Mouse (Mus musculus): ENCODE data around the gene Pskh1. TPM values are rescaled to one million over a fixed set of nuclear protein-coding genes. Genes with fewer than 3 reads are reported as not detected.
A peak's percentile ranks its signal among the peaks of the same experiment; 100 is the strongest.

Pskh1 gene
- polyA plus RNA-seq, 1 experiment from 2014 or later, result 28.8 TPM

GRCm38 (mm10) chr8:105919390-105919789 lies 19.1 kb downstream of the Pskh1 start:
- no peak for DNase-seq (ENCODE audit: low spot score)
- no peaks in the 10 kb centered on the region for H3K9me3 ChIP-seq
- H3K36me3 ChIP-seq, result peaks cover 46% of the 10 kb centered on the region
- no peaks in the 10 kb centered on the region for H3K27me3 ChIP-seq (ENCODE audit: insufficient read depth, poor library complexity, severe bottlenecking)
- no peak overlapping the region for H3K4me3 ChIP-seq
- no peaks in the 10 kb centered on the region for H3K4me1 ChIP-seq (replicated peaks)
- 85% methylated on average over 3 of the region's 3 CpGs for WGBS
- H3K27ac ChIP-seq, result no peak overlapping the region

- no peak overlapping the region for H3K27ac ChIP-seq
- peaks cover 31% of the 10 kb centered on the region for H3K36me3 ChIP-seq
- H3K4me3 ChIP-seq, result no peak overlapping the region
- 74% methylated on average over 3 of the region's 3 CpGs for WGBS
- H3K9me3 ChIP-seq, result no peaks in the 10 kb centered on the region
- DNase-seq (ENCODE audit: low spot score), result no peak
- H3K4me1 ChIP-seq (replicated peaks), result no peaks in the 10 kb centered on the region
- H3K27me3 ChIP-seq (ENCODE audit: insufficient read depth, poor library complexity, severe bottlenecking), result no peaks in the 10 kb centered on the region
Measured at GRCm38 (mm10) chr8:105925123-105925522, 24.9 kb downstream of the Pskh1 start.

GRCm38 (mm10) chr8:105930602-105931001 lies 30.4 kb downstream of the Pskh1 start:
- peak; percentile 82 for DNase-seq (ENCODE audit: low spot score)
- H3K4me1 ChIP-seq (replicated peaks), result peaks cover 13% of the 10 kb centered on the region
- H3K4me3 ChIP-seq, result no peak overlapping the region
- no peaks in the 10 kb centered on the region for H3K27me3 ChIP-seq (ENCODE audit: insufficient read depth, poor library complexity, severe bottlenecking)
- peaks cover 40% of the 10 kb centered on the region for H3K36me3 ChIP-seq
- H3K9me3 ChIP-seq, result no peaks in the 10 kb centered on the region
- peak overlapping the region; percentile 83 for H3K27ac ChIP-seq
- WGBS, result 13% methylated on average over 8 of the region's 8 CpGs

GRCm38 (mm10) chr8:105931271-105931670 lies 31.0 kb downstream of the Pskh1 start:
- 96% methylated on average over 3 of the region's 3 CpGs for WGBS
- Histone ChIP-seq H3K36me3 (peaks cover 40% of the 10 kb centered on the region), H3K4me3 (no peak overlapping the region), H3K27me3 (ENCODE audit: insufficient read depth, poor library complexity, severe bottlenecking) (no peaks in the 10 kb centered on the region), H3K9me3 (no peaks in the 10 kb centered on the region), H3K27ac (no peak overlapping the region), H3K4me1 (replicated peaks) (peaks cover 19% of the 10 kb centered on the region)
- no peak for DNase-seq (ENCODE audit: low spot score)

GRCm38 (mm10) chr8:105932525-105932924 lies 32.3 kb downstream of the Pskh1 start:
- H3K9me3 ChIP-seq, result no peaks in the 10 kb centered on the region
- H3K36me3 ChIP-seq, result peaks cover 36% of the 10 kb centered on the region
- no peaks in the 10 kb centered on the region for H3K27me3 ChIP-seq (ENCODE audit: insufficient read depth, poor library complexity, severe bottlenecking)
- H3K4me3 ChIP-seq, result no peak overlapping the region
- DNase-seq (ENCODE audit: low spot score), result no peak
- peaks cover 28% of the 10 kb centered on the region for H3K4me1 ChIP-seq (replicated peaks)
- H3K27ac ChIP-seq, result no peak overlapping the region
- 92% methylated on average over 11 of the region's 11 CpGs for WGBS

- Histone ChIP-seq H3K27me3 (ENCODE audit: insufficient read depth, poor library complexity, severe bottlenecking) (no peaks in the 10 kb centered on the region), H3K36me3 (peaks cover 36% of the 10 kb centered on the region), H3K9me3 (no peaks in the 10 kb centered on the region), H3K27ac (no peak within 1 kb of the TSS), H3K4me1 (replicated peaks) (peaks cover 37% of the 10 kb centered on the region), H3K4me3 (no peak within 1 kb of the TSS)
- 90% methylated on average over 2 of the region's 2 CpGs for WGBS
- no peak for DNase-seq (ENCODE audit: low spot score)
Measured at GRCm38 (mm10) chr8:105933762-105934161, 33.5 kb downstream of the Pskh1 start, which contains the start of gene Ctrl. Gene Ctrl, minus strand, starts transcription at chr8:105933862.

GRCm38 (mm10) chr8:105935105-105935504 lies 34.9 kb downstream of the Pskh1 start:
- 81% methylated on average over 6 of the region's 6 CpGs for WGBS
- Histone ChIP-seq H3K4me1 (replicated peaks) (peaks cover 37% of the 10 kb centered on the region), H3K27ac (no peak overlapping the region), H3K4me3 (no peak overlapping the region), H3K9me3 (no peaks in the 10 kb centered on the region), H3K36me3 (peaks cover 31% of the 10 kb centered on the region), H3K27me3 (ENCODE audit: insufficient read depth, poor library complexity, severe bottlenecking) (no peaks in the 10 kb centered on the region)
- DNase-seq (ENCODE audit: low spot score), result no peak

GRCm38 (mm10) chr8:105935863-105936603 lies 35.8 kb downstream of the Pskh1 start:
- Histone ChIP-seq H3K4me3 (peak overlapping the region; percentile 86), H3K4me1 (replicated peaks) (peaks cover 28% of the 10 kb centered on the region), H3K9me3 (no peaks in the 10 kb centered on the region), H3K36me3 (peaks cover 24% of the 10 kb centered on the region), H3K27ac (peak overlapping the region; percentile 95), H3K27me3 (ENCODE audit: insufficient read depth, poor library complexity, severe bottlenecking) (no peaks in the 10 kb centered on the region)
- DNase-seq (ENCODE audit: low spot score), result no peak
- 29% methylated on average over 7 of the region's 7 CpGs for WGBS

- peaks cover 27% of the 10 kb centered on the region for H3K4me1 ChIP-seq (replicated peaks)
- H3K9me3 ChIP-seq, result no peaks in the 10 kb centered on the region
- peak overlapping the region; percentile 95 for H3K27ac ChIP-seq
- H3K27me3 ChIP-seq (ENCODE audit: insufficient read depth, poor library complexity, severe bottlenecking), result no peaks in the 10 kb centered on the region
- peak; percentile 90 for DNase-seq (ENCODE audit: low spot score)
- WGBS, result under 1% methylated on average over 30 of the region's 30 CpGs
- H3K4me3 ChIP-seq, result peak overlapping the region; percentile 86
- peaks cover 22% of the 10 kb centered on the region for H3K36me3 ChIP-seq
Measured at GRCm38 (mm10) chr8:105936866-105937475, 36.7 kb downstream of the Pskh1 start.

GRCm38 (mm10) chr8:105937496-105938305 lies 37.5 kb downstream of the Pskh1 start:
- Histone ChIP-seq H3K27ac (peak overlapping the region; percentile 95), H3K4me3 (peak overlapping the region; percentile 86), H3K4me1 (replicated peaks) (peaks cover 27% of the 10 kb centered on the region), H3K36me3 (peaks cover 16% of the 10 kb centered on the region), H3K9me3 (no peaks in the 10 kb centered on the region), H3K27me3 (ENCODE audit: insufficient read depth, poor library complexity, severe bottlenecking) (no peaks in the 10 kb centered on the region)
- peak; percentile 53 for DNase-seq (ENCODE audit: low spot score)
- WGBS, result 2% methylated on average over 33 of the region's 33 CpGs

GRCm38 (mm10) chr8:105938306-105938669 lies 38.0 kb downstream of the Pskh1 start, which contains the start of gene Psmb10:
Gene Psmb10, minus strand, starts transcription at chr8:105938444.
- peaks cover 16% of the 10 kb centered on the region for H3K36me3 ChIP-seq
- no peaks in the 10 kb centered on the region for H3K9me3 ChIP-seq
- no peaks in the 10 kb centered on the region for H3K27me3 ChIP-seq (ENCODE audit: insufficient read depth, poor library complexity, severe bottlenecking)
- WGBS, result 48% methylated on average over 4 of the region's 4 CpGs
- peak within 1 kb of the TSS; percentile 86 for H3K4me3 ChIP-seq
- no peak for DNase-seq (ENCODE audit: low spot score)
- peaks cover 30% of the 10 kb centered on the region for H3K4me1 ChIP-seq (replicated peaks)
- peak within 1 kb of the TSS; percentile 95 for H3K27ac ChIP-seq

GRCm38 (mm10) chr8:105942026-105942425 lies 41.8 kb downstream of the Pskh1 start:
- Histone ChIP-seq H3K4me3 (no peak overlapping the region), H3K27me3 (ENCODE audit: insufficient read depth, poor library complexity, severe bottlenecking) (no peaks in the 10 kb centered on the region), H3K9me3 (no peaks in the 10 kb centered on the region), H3K36me3 (peaks cover 52% of the 10 kb centered on the region), H3K27ac (no peak overlapping the region), H3K4me1 (replicated peaks) (peaks cover 20% of the 10 kb centered on the region)
- WGBS, result 95% methylated on average over 11 of the region's 11 CpGs
- no peak for DNase-seq (ENCODE audit: low spot score)

GRCm38 (mm10) chr8:105942542-105942941 lies 42.3 kb downstream of the Pskh1 start:
- WGBS, result 97% methylated on average over 5 of the region's 5 CpGs
- H3K9me3 ChIP-seq, result no peaks in the 10 kb centered on the region
- peaks cover 57% of the 10 kb centered on the region for H3K36me3 ChIP-seq
- H3K4me3 ChIP-seq, result no peak overlapping the region
- H3K27ac ChIP-seq, result no peak overlapping the region
- DNase-seq (ENCODE audit: low spot score), result no peak
- peaks cover 17% of the 10 kb centered on the region for H3K4me1 ChIP-seq (replicated peaks)
- H3K27me3 ChIP-seq (ENCODE audit: insufficient read depth, poor library complexity, severe bottlenecking), result no peaks in the 10 kb centered on the region

Data from hindbrain, embryonic 10.5 days (tissue).